Mouse (Mus musculus) MEL (cell line): Measurements from ENCODE around the gene Spi1. TPM values are rescaled to one million over a fixed set of nuclear protein-coding genes. Genes with fewer than 3 reads are reported as not detected.

ENCODE experiments used
- DNase-seq: peaks from one replicate; pipeline ENCODE4 v3.0.0; 2011; ENCODE audit warnings: low read depth, low spot score
- H3K27ac ChIP-seq: 2 replicates; pipeline ENCODE4 v1.5.1; 2012; ENCODE audit warnings: low read depth, mild to moderate bottlenecking, control low read depth, low read length, moderate library complexity; ENCODE audit not compliant: control insufficient read depth
- H3K27me3 ChIP-seq, 2 experiments: fragments of 150-350 bp in 1 of 2; sonication (generic) in 1 of 2; 2 replicates each; pipeline ENCODE4 v1.6.1; 2012; ENCODE audit warnings: low read length in 2 of 2, mild to moderate bottlenecking in 2 of 2, improper control_type of control experiment in 1 of 2, moderate library complexity in 1 of 2; ENCODE audit not compliant: insufficient read depth in 2 of 2, control insufficient read depth in 1 of 2
- H3K36me3 ChIP-seq, 2 experiments: 2 replicates each; pipeline ENCODE4 v1.6.1; 2012 to 2014; ENCODE audit warnings: low read length in 2 of 2, improper control_type of control experiment in 1 of 2, inconsistent platforms in 1 of 2, mild to moderate bottlenecking in 1 of 2; ENCODE audit not compliant: insufficient read depth in 2 of 2, control insufficient read depth in 1 of 2
- H3K4me1 ChIP-seq, 2 experiments: fragments of 150-350 bp in 1 of 2; sonication (generic) in 1 of 2; 2 replicates each; pipeline ENCODE4 v1.6.1; 2012; ENCODE audit warnings: low read length in 2 of 2, improper control_type of control experiment in 1 of 2, mild to moderate bottlenecking in 1 of 2; ENCODE audit not compliant: insufficient read depth in 2 of 2, control insufficient read depth in 1 of 2
- H3K4me3 ChIP-seq, 2 experiments: fragments of 150-350 bp in 1 of 2; sonication (generic) in 1 of 2; 2 replicates each; pipeline ENCODE4 v1.5.1; 2012; ENCODE audit warnings: low read depth in 2 of 2, low read length in 2 of 2, mild to moderate bottlenecking in 2 of 2, moderate library complexity in 2 of 2, control low read depth in 1 of 2, improper control_type of control experiment in 1 of 2; ENCODE audit not compliant: control insufficient read depth in 1 of 2, insufficient read depth in 1 of 2
- H3K79me2 ChIP-seq: 2 replicates; pipeline ENCODE4 v1.6.1; 2012; ENCODE audit warnings: mild to moderate bottlenecking, low read length, moderate library complexity; ENCODE audit not compliant: control insufficient read depth, poor library complexity, insufficient read depth
- H3K9ac ChIP-seq: 2 replicates; pipeline ENCODE4 v1.6.1; 2012; ENCODE audit warnings: low read depth, mild to moderate bottlenecking, control low read depth, low read length, moderate library complexity; ENCODE audit not compliant: control insufficient read depth, poor library complexity, severe bottlenecking
- H3K9me3 ChIP-seq: fragments of 150-350 bp; sonication (generic); replicated peaks from 2 replicates; pipeline ENCODE4 v1.6.1; 2012; ENCODE audit warnings: mild to moderate bottlenecking, low read length, improper control_type of control experiment, moderate library complexity; ENCODE audit not compliant: insufficient read depth
- CHD1 ChIP-seq: IDR thresholded peaks from 2 replicates; pipeline ENCODE4 v1.6.1; 2012; ENCODE audit warnings: low read depth, mild to moderate bottlenecking, inconsistent platforms, low read length, improper control_type of control experiment
- CTCF ChIP-seq, 3 experiments: IDR thresholded peaks in 2 of 3; conservative IDR thresholded peaks in 1 of 3; 2 replicates each; pipeline ENCODE4 v1.5.1; 2011 to 2012; ENCODE audit warnings: low read length in 3 of 3, low read depth in 2 of 3, mild to moderate bottlenecking in 2 of 3, improper control_type of control experiment in 1 of 3, inconsistent platforms in 1 of 3, mixed read lengths in 1 of 3, moderate library complexity in 1 of 3; ENCODE audit not compliant: control insufficient read depth in 1 of 3, insufficient read depth in 1 of 3, poor library complexity in 1 of 3, severe bottlenecking in 1 of 3
- ELF1 ChIP-seq: IDR thresholded peaks from 2 replicates; pipeline ENCODE4 v1.6.1; 2014; ENCODE audit warnings: low read depth, mild to moderate bottlenecking, inconsistent platforms, low read length, improper control_type of control experiment, moderate library complexity
- EP300 ChIP-seq, 2 experiments: IDR thresholded peaks; 2 replicates each; pipeline ENCODE4 v1.6.1; 2011; ENCODE audit warnings: improper control_type of control experiment in 2 of 2, low read length in 2 of 2, low read depth in 1 of 2, mild to moderate bottlenecking in 1 of 2
- GATA1 ChIP-seq: IDR thresholded peaks from 2 replicates; pipeline ENCODE4 v1.6.1; 2011; ENCODE audit warnings: low read depth, low read length, improper control_type of control experiment
- MEF2A ChIP-seq: IDR thresholded peaks from 2 replicates; pipeline ENCODE4 v1.6.1; 2014; ENCODE audit warnings: low read depth, mild to moderate bottlenecking, inconsistent platforms, low read length, improper control_type of control experiment; ENCODE audit not compliant: poor library complexity, insufficient replicate concordance, severe bottlenecking; ENCODE audit errors: extremely low read depth
- MXI1 ChIP-seq: IDR thresholded peaks from 2 replicates; pipeline ENCODE4 v1.6.1; 2011; ENCODE audit warnings: mild to moderate bottlenecking, low read depth, low read length, improper control_type of control experiment
- POLR2A ChIP-seq, 2 experiments: IDR thresholded peaks; 2 replicates each; pipeline ENCODE4 v1.6.1; 2011 to 2012; ENCODE audit warnings: low read length in 2 of 2, mild to moderate bottlenecking in 2 of 2, control low read depth in 1 of 2, improper control_type of control experiment in 1 of 2, low read depth in 1 of 2, moderate library complexity in 1 of 2; ENCODE audit not compliant: control insufficient read depth in 1 of 2, insufficient read depth in 1 of 2, poor library complexity in 1 of 2
- POLR2AphosphoS5 ChIP-seq: IDR thresholded peaks from 2 replicates; pipeline ENCODE4 v1.6.1; 2012; ENCODE audit warnings: low read depth, borderline replicate concordance, mild to moderate bottlenecking, inconsistent platforms, low read length, moderate library complexity, mixed read lengths
- RCOR1 ChIP-seq: IDR thresholded peaks from 2 replicates; pipeline ENCODE4 v1.6.1; 2012; ENCODE audit warnings: low read depth, mild to moderate bottlenecking, inconsistent platforms, low read length, improper control_type of control experiment
- SIN3A ChIP-seq: IDR thresholded peaks from 2 replicates; pipeline ENCODE4 v1.6.1; 2012; ENCODE audit warnings: low read length, improper control_type of control experiment, inconsistent platforms
- SMC3 ChIP-seq: IDR thresholded peaks from 2 replicates; pipeline ENCODE4 v1.6.1; 2011; ENCODE audit warnings: low read depth, low read length, improper control_type of control experiment
- TBP ChIP-seq: IDR thresholded peaks from 2 replicates; pipeline ENCODE4 v1.8.0; 2011; ENCODE audit warnings: low read depth, low read length, improper control_type of control experiment
- TCF12 ChIP-seq: IDR thresholded peaks from 2 replicates; pipeline ENCODE4 v1.6.1; 2014; ENCODE audit warnings: low read depth, mild to moderate bottlenecking, inconsistent platforms, low read length, improper control_type of control experiment, moderate library complexity
- UBTF ChIP-seq: IDR thresholded peaks from 2 replicates; pipeline ENCODE4 v1.6.1; 2012; ENCODE audit warnings: low read depth, mild to moderate bottlenecking, inconsistent platforms, low read length, improper control_type of control experiment, moderate library complexity, borderline replicate concordance; ENCODE audit not compliant: insufficient read depth
- USF1 ChIP-seq: IDR thresholded peaks from 2 replicates; pipeline ENCODE4 v1.6.1; 2014; ENCODE audit warnings: low read depth, mild to moderate bottlenecking, inconsistent platforms, low read length, improper control_type of control experiment, moderate library complexity
- USF2 ChIP-seq, 2 experiments: IDR thresholded peaks; 2 replicates each; pipeline ENCODE4 v1.6.1; 2011 to 2012; ENCODE audit warnings: improper control_type of control experiment in 2 of 2, low read length in 2 of 2, borderline replicate concordance in 1 of 2, inconsistent platforms in 1 of 2, low read depth in 1 of 2, mild to moderate bottlenecking in 1 of 2; ENCODE audit not compliant: insufficient read depth in 1 of 2
- ZC3H11A ChIP-seq: IDR thresholded peaks from 2 replicates; pipeline ENCODE4 v1.6.1; 2012; ENCODE audit warnings: low read depth, mild to moderate bottlenecking, inconsistent platforms, low read length, improper control_type of control experiment
- polyA plus RNA-seq, 2 experiments: library from polyadenylated mRNA; stranded (reverse) in 1 of 2; unstranded in 1 of 2; fragments of >175 nt in 1 of 2; fragments of >200 nt in 1 of 2; gene quantifications; 2 replicates each; pipeline versions ENCODE4 v1.2.1 to v1.2.4; 2012; ENCODE audit warnings: low replicate concordance in 2 of 2, low read depth in 1 of 2; ENCODE audit not compliant: insufficient read length in 2 of 2, insufficient read depth in 1 of 2, missing spikeins in 1 of 2
- total RNA-seq: library from RNA; depleted of rRNA; stranded (reverse); fragments of 300-350 nt; gene quantifications from 2 replicates; pipeline ENCODE4 v1.2.3, GENCODE M21; 2012

Spi1 gene
- total and polyA plus RNA-seq, 3 experiments: 95.9 to 142 (median 129) TPM

DNA sequence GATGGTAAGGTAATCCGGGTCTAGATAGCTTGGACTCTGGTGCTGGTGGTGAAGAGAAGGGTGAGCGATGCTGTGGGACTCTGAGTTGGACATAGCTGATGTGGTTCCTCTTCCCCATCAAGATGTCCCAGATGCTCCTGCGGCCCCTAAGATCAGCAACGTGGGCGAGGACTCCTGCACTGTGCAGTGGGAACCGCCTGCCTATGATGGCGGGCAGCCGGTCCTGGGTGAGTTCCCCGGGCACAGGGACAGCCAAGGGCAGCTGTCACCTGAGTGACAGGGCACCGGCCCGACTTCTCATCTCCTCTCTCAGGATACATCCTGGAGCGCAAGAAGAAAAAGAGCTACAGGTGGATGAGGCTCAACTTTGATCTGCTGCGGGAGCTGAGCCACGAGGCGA lies 49.1 kb downstream of the Spi1 start:
- DNase-seq: no peak
- H3K27ac ChIP-seq: no peak overlapping the region
- no peaks in the 10 kb centered on the region for H3K79me2 ChIP-seq
- H3K4me1 ChIP-seq: no peaks in the 10 kb centered on the region
- TF ChIP-seq TCF12: no peak
- TF ChIP-seq EP300 (IDR thresholded peaks at IDR 0.05; ENCODE audit: low read depth in 1 of 2, low read length in 2 of 2): no peak
- no peak for TF ChIP-seq MEF2A
- no peak for TF ChIP-seq MXI1
- H3K9ac ChIP-seq: no peak overlapping the region
- no peaks in the 10 kb centered on the region for H3K9me3 ChIP-seq
- no peaks in the 10 kb centered on the region for H3K36me3 ChIP-seq
- no peak overlapping the region for H3K4me3 ChIP-seq
- no peaks in the 10 kb centered on the region for H3K27me3 ChIP-seq

DNA sequence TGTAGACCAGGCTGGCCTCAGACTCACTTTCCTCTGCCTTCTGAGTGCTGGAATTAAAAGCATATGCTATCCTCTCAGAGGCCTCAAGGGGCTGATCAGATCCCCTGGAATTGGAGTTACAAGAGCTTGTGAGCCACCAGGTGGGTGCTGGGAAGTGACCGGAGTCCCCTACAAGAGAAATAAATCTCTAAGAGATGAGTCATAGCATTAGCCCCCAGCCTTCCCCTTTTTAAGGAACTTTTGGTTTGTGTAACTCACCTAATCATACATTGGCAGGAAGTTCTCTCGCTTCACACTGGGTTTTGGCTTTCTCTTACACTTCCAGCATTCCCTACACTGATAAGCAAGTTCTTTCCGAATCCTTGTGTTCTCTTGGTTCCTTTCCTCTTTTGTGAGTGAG lies 49.8 kb downstream of the Spi1 start:
- H3K36me3 ChIP-seq: no peaks in the 10 kb centered on the region; a peak in 1 of 4 replicates

DNA sequence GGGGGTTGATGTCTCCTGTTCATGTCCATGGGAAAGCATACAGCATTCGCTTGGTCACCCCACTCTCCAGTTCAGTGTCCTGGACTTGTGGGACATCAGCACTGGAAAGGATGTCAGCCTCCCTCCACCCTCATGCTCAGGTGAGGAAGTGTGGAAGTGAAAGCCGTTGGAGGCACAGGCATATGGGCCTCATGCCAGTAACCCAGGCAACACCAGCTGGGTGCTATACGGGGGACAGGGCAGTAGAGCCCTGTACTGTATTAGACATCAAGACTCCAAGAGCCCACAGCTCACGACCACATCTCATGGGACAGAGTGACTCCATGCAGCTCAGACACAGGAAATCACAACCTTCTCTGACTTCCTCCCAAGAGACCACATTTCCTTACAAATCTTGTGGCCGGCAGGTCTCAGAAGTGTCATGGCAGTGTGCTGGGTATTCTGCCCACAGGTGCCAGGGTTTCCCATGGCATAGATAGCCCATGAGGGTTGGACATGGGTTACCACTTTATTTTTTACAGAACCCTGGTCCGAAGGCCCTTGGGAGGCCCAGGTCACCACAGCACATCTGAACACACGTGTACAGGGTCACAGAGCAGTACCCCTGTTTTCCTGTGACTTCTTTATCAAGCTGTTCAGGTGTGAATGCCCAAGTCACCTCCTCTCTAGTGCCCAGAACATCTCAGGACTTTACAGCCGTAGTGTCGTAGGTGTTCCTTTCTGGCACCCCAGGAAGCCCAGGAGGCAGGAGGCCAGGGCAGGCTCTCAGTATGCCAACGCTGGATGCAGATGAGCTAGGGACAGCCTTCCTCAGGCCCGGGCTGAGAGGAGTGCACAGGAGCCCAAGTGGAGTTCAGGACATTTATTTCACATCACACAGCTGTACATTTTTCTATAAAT lies 54.6 kb downstream of the Spi1 start:
- no peaks in the 10 kb centered on the region for H3K4me1 ChIP-seq
- H3K27me3 ChIP-seq: no peaks in the 10 kb centered on the region
- no peaks in the 10 kb centered on the region; a peak in 1 of 4 replicates for H3K36me3 ChIP-seq
- no peaks in the 10 kb centered on the region for H3K79me2 ChIP-seq
- TF ChIP-seq MXI1: no peak
- TF ChIP-seq SMC3: no peak
- no peak for TF ChIP-seq USF1
- no peak for TF ChIP-seq CTCF (IDR thresholded peaks at IDR 0.05 in 2 of 3, conservative IDR thresholded peaks at IDR 0.05 in 1 of 3; ENCODE audit: control insufficient read depth in 1 of 3, insufficient read depth in 1 of 3, low read depth in 2 of 3, low read length in 3 of 3, poor library complexity in 1 of 3, severe bottlenecking in 1 of 3)
- no peak for TF ChIP-seq POLR2A (IDR thresholded peaks at IDR 0.05; ENCODE audit: control insufficient read depth in 1 of 2, insufficient read depth in 1 of 2, low read depth in 1 of 2, low read length in 2 of 2, poor library complexity in 1 of 2)
- no peak for TF ChIP-seq POLR2AphosphoS5
- no peak for TF ChIP-seq CHD1
- no peak for TF ChIP-seq ZC3H11A
- TF ChIP-seq UBTF: no peak
- TF ChIP-seq USF2 (IDR thresholded peaks at IDR 0.05; ENCODE audit: borderline replicate concordance in 1 of 2, insufficient read depth in 1 of 2, low read depth in 1 of 2, low read length in 2 of 2): no peak
- TF ChIP-seq SIN3A: no peak
- no peak overlapping the region for H3K4me3 ChIP-seq
- H3K9me3 ChIP-seq: no peaks in the 10 kb centered on the region
- H3K9ac ChIP-seq: no peak overlapping the region
- H3K27ac ChIP-seq: no peak overlapping the region
- no peak for DNase-seq

More for the DNA sequence above, 49.8 kb downstream of the Spi1 start:
- no peaks in the 10 kb centered on the region for H3K27me3 ChIP-seq
- H3K4me1 ChIP-seq: no peaks in the 10 kb centered on the region
- no peak overlapping the region for H3K9ac ChIP-seq
- no peak overlapping the region for H3K27ac ChIP-seq
- no peaks in the 10 kb centered on the region for H3K9me3 ChIP-seq
- no peaks in the 10 kb centered on the region for H3K79me2 ChIP-seq
- H3K4me3 ChIP-seq: no peak overlapping the region
- peak; percentile 41 for DNase-seq
- peak in 1 of 2 experiments; percentile 29; a peak in 1 of 4 replicates for TF ChIP-seq EP300 (IDR thresholded peaks at IDR 0.05; ENCODE audit: low read depth in 1 of 2, low read length in 2 of 2)
- no peak for TF ChIP-seq RCOR1
- TF ChIP-seq GATA1: peak; percentile 28; the same call in 1 of the 2 replicates
- TF ChIP-seq TBP: no peak
- no peak for TF ChIP-seq ELF1
- TF ChIP-seq, all 39 proteins: peak for 2
